Mouse (Mus musculus): ENCODE data around the gene Depdc1a.
"Not testable (repeated sequence)": the region's sequence is repeated elsewhere in the genome, so short reads cannot be mapped to it uniquely, and the experiment has no call there.

Gene Depdc1a

DNA sequence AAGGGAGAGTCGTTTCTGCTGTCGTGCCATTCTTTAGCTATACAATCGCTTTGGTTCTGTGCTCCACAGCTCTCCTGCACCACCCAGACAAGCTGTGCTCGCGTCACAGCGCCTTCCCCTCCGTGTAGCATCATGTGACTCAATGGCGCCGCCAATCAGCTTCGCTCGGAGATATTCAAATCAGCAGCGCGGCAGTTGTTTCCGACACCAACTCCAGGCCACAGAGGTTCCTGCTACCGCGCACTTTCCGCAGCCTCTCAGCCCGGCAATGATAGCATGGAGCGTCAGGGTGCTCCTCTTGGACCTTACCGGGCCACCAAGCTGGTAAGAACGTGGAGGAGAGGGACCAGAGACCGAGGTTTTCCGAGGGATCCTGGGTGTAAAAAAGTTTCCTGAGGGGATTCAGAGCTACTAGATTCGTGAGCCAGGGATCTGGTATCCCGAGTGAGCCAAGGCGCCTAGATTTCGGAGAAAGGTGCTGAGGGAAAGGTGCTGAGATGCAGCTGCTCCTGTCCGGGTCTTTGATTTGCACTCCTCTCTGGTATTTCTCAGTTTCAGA is at the start of gene Depdc1a:
TSS of gene Depdc1a (plus strand) at position 191 of the 559 bp plus-strand sequence.
- peak; percentile 92 for DNase-seq (ENCODE audit: low spot score)

- DNase-seq (ENCODE audit: low spot score) = no peak
These were observed 25.2 kb upstream of the Depdc1a start for GRCm38 (mm10) chr3:159470059-159470458.

DNA sequence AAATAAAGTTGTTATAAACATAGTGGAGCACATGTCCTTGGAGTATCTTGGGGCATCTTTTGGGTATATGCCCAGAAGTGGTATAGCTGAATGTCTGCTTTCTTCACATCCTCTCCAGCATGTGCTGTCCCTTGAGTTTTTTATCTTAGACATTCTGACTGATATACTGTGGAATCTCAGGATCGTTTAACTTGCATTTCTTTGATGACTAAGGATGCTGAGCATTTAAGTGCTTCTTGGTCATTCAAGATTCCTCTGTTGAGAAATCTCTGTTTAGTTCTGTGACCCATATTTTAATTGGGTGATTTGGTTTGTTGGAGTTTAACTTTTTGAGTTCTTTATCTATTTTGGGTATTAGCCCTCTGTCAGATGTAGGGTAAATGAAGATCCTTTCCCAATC is 19.8 kb upstream of the Depdc1a start:
- DNase-seq (ENCODE audit: low spot score) = no peak

DNA sequence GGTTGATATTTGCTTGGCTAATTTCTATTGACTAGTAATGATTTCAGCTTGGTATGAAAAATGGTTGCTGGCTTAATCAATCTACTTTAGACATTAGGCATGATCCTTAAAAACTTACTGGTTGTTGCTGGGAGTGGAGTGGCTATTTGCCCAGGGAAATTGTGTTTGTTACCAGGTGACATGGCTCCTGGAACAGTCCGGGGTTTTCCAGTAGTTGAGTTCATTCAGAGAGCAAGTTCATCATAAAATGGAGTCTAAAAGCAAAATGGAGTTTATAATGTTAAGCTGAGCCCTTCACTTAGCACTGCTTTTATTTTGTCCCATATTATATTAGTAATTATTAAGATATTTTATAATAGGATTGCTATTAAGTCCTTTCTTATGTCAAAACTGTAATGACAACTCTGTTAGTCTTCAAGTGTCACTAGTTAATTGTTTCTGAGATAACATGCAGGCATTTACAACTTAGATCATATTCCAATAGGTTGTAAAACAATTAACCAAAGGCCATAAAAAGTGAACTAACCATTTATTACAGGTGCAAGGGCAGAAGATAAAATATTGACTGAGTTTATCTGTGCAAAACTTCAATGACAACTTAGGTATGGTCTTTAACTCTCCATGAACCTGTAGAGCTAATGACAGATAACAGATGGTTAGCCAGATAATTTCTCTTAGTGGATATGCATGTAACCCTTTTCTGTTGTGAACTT is 17.8 kb upstream of the Depdc1a start:
- DNase-seq (ENCODE audit: low spot score) = no peak

DNA sequence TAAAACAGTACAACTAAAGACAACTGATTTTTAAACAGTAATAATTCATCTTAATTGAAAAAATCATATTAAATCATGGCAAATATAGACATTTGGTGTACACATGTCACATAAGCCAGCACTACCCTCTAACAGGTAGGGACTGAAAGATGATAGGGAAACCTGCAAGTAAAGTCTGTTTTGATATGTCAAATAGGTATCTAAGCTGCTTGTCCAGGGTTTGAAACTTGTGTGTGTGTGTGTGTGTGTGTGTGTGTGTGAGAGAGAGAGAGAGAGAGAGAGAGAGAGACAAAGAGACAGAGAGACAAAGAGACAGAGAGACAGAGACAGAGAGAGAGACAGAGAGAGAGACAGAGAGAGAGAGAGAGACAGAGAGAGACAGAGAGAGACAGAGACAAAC is 524 bp upstream of the Depdc1a start:
- DNase-seq (ENCODE audit: low spot score) = not testable (repeated sequence)

- no peak for DNase-seq (ENCODE audit: low spot score)
These were observed 13.7 kb downstream of the Depdc1a start for GRCm38 (mm10) chr3:159508899-159509298.

DNA sequence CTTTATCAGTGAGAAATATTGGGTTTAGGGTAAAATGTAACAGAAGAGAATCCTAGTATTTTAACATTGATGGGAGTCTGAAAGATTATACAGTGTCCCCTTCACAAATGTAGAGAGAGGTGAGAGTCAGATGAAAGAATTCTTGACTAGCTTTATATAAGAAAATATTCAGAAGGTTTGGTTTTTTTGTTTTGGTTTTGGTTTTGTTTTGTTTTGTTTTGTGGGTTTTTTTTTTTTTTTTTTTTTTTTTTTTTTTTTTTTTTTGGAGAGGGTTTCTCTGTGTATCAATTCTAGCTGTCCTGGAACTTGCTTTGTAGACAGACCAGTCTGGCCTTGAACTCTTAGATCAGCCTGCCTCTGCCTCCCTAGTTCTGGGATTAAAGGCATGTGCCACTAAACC is 33.3 kb downstream of the Depdc1a start:
- DNase-seq (ENCODE audit: low spot score) = no peak

DNA sequence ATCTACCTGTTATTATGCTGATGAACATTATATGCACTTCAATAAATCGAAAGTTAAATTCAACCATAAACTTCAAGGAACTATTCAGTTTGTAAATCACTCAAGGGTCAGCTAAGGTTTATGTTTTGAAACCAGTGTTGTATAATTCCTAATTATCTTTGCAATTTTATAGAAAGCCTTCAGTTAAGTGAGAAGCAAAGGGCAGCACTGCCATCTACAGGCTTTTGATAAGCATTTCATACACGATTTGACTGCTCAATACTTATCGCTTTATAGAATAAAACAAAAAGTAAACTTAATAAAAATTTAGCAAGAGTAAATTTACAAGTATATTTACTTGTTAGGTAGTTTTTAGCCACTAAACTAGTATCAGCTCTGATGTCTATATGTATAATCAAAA is 53.1 kb downstream of the Depdc1a start:
- no peak for DNase-seq (ENCODE audit: low spot score)

DNA sequence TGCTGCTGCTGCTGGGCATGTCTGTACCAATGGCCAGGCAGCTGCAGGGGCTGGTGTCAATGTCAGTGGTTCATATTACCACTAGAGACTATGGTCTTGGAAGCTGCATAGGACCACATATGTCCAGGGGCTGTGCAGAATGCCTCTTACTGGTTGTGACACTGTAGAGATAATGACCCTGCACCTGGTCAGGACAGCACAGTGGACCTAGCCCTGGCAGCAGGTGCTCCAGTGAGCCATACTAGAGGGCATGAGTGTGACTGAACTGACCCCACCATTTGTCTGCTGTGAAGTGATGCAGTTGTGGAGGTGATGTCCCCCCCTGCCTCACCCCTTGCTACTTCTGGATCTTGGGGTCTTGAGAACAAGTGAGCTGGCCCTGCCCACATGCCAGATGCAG is 55.0 kb downstream of the Depdc1a start:
- DNase-seq (ENCODE audit: low spot score) = no peak

All from testis, postnatal 10 days (tissue).